ENCODE assay signal across 8 mouse cellular contexts in the genomic region with DNA sequence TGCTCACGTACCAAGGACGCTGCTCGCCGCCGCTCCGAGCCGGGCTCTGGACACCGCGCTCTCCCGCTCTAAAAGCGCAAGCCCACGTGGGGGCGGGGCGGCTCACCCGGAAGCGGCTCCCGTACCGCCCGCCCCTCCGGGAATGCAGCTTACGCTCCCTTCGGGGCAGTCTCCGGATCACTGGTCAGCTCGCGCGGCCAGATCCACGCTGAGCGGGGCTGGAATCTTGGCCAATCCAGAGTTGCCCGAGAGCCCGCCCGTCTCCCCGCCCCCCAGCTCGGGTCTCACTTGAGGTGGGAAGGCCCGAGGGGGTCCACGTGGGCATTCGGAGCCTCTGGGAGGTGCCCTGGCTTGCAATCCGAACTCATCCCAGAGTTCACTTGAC. TPM values are rescaled to one million over a fixed set of nuclear protein-coding genes. Genes with fewer than 3 reads are reported as not detected.
DNase-seq lines count a peak whose midpoint lies in the region; ATAC-seq lines count a peak whose summit lies in the region.

A gene (minus strand): TSS at position 70 of the 385 bp plus-strand sequence.

- peaks cover 8% of the 10 kb centered on the region for H3K36me3 ChIP-seq in hindbrain, embryonic 12.5 days

- H3K4me1 ChIP-seq in hindbrain, embryonic 12.5 days, result peaks cover 33% of the 10 kb centered on the region

- no peaks in the 10 kb centered on the region for H3K27me3 ChIP-seq in hindbrain, embryonic 12.5 days

- WGBS in hindbrain, embryonic 12.5 days, result under 1% methylated on average over 37 of the region's 37 CpGs

- H3K9ac ChIP-seq in hindbrain, embryonic 12.5 days, result peak within 1 kb of the TSS; percentile 74

- H3K27ac ChIP-seq in hindbrain, embryonic 12.5 days, result peak within 1 kb of the TSS; percentile 83

- H3K4me3 ChIP-seq in hindbrain, embryonic 12.5 days, result peak within 1 kb of the TSS; percentile 75

- peak within 1 kb of the TSS; percentile 72 for H3K4me2 ChIP-seq in hindbrain, embryonic 12.5 days (replicated peaks)

- peak; percentile 54 for DNase-seq in T-cell, adult 2 months (ENCODE audit: low spot score)
- peak; percentile 82 to 86 for DNase-seq in cerebellum, postnatal 14 days
- peak; percentile 67 to 76 for DNase-seq in frontal cortex, postnatal 14 days (ENCODE audit: low spot score in 2 of 2)
- DNase-seq in layer of hippocampus, postnatal 36 days, result peak; percentile 82 to 86
- peak; percentile 91 for DNase-seq in lung, postnatal 36 days
- DNase-seq in retina, embryonic 14.5 days (ENCODE audit: low spot score), result peak; percentile 99
- peak; percentile 80 to 81 for DNase-seq in thymus, postnatal 36 days

- H3K9me3 ChIP-seq in hindbrain, embryonic 12.5 days (replicated peaks), result no peaks in the 10 kb centered on the region

- ATAC-seq in hindbrain, embryonic 12.5 days (ENCODE audit: low FRiP score), result peak; percentile 84

RNA-seq across cellular contexts. Expression of the gene that starts here (rescaled TPM):
- 58.8 and 64.3 TPM in 2 replicates for polyA plus RNA-seq in hindbrain, embryonic 12.5 days (2016; fragmentation: Nextera tagmentation; extraction: Ambion mirVana)
- total RNA-seq in layer of hippocampus, postnatal 36 days (2021), result 10 to 100 TPM; 24.3 to 28.8 TPM

Comparison
In these comparisons a context has a peak if more than half of its experiments do, and no peak if none do; other contexts are left out.
1. Peak in every context shown above with its lines: DNase-seq, ATAC-seq, H3K4me3 ChIP-seq and H3K27ac ChIP-seq.